Mouse (Mus musculus): Measurements from ENCODE around the gene Sult2b1. TPM values are rescaled to one million over a fixed set of nuclear protein-coding genes. Genes with fewer than 3 reads are reported as not detected.

Gene Sult2b1
- polyA plus RNA-seq, 1 experiment from 2014 or later, result 0.72 TPM

DNA sequence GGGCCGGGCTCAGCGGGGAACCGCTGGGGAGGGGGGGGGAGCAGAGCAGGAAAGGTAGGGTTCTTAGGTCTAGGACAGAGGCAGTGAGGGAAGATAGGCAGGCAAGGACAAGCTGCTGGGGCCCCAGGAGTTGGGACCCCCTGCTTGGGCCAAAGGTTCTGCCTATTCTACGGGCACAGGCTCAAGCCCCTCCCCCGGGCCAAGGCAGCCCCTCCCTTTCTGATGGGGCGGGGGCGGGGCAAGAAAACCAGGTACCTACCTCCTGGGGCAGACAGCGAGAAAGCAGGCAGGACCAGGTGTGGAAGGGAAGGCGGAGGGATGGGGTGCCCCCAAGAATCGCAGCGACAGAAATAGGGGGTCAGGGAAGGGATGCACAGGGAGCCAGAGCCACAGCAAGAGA is 24.0 kb upstream of the Sult2b1 start:
- 54% methylated on average over 11 of the region's 11 CpGs for WGBS
- no peak overlapping the region for H3K4me2 ChIP-seq (ENCODE audit: low read depth, low read length)
- H3K4me3 ChIP-seq (ENCODE audit: low read length), result no peak overlapping the region
- H3K4me1 ChIP-seq (ENCODE audit: control insufficient read depth, insufficient read depth, low read length), result peaks cover 12% of the 10 kb centered on the region
- H3K27me3 ChIP-seq (ENCODE audit: control insufficient read depth, insufficient read depth, low read length), result no peaks in the 10 kb centered on the region
- peaks cover 55% of the 10 kb centered on the region for H3K36me3 ChIP-seq (ENCODE audit: control insufficient read depth, insufficient read depth)
- no peaks in the 10 kb centered on the region for H3K9me3 ChIP-seq (replicated peaks; ENCODE audit: control insufficient read depth, low read length)
- H3K27ac ChIP-seq (ENCODE audit: low read length), result no peak overlapping the region
- H3K9ac ChIP-seq (ENCODE audit: low read length), result no peak overlapping the region
- no peak for ATAC-seq (replicated peaks; ENCODE audit: extremely low read depth, insufficient read depth, low FRiP score)

DNA sequence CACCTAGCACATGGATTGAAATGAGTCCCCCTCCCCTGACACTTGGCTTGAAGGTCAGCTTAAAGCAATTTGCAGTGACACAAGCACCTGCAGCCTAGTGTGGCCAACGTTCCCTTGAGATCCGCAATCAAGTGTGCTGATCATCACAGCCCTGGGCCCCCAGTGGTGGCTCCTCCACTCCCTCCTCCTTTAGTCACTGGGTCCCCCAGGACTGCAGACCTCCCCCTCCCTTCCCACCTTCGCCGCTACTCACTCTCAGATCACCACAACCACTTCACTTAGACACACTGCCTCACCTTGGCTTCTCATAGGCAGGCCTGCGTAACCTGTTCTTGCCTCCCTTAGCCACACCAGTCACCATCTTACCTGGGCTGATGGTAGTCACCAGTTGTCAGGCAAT is 21.5 kb upstream of the Sult2b1 start:
- ATAC-seq (replicated peaks; ENCODE audit: extremely low read depth, insufficient read depth, low FRiP score), result no peak
- Histone ChIP-seq H3K9me3 (replicated peaks; ENCODE audit: control insufficient read depth, low read length) (no peaks in the 10 kb centered on the region), H3K27ac (ENCODE audit: low read length) (no peak overlapping the region), H3K4me2 (ENCODE audit: low read depth, low read length) (no peak overlapping the region), H3K4me1 (ENCODE audit: control insufficient read depth, insufficient read depth, low read length) (peaks cover 6% of the 10 kb centered on the region), H3K27me3 (ENCODE audit: control insufficient read depth, insufficient read depth, low read length) (no peaks in the 10 kb centered on the region), H3K9ac (ENCODE audit: low read length) (no peak overlapping the region), H3K4me3 (ENCODE audit: low read length) (no peak overlapping the region), H3K36me3 (ENCODE audit: control insufficient read depth, insufficient read depth) (peaks cover 42% of the 10 kb centered on the region)
- 47% methylated on average over 5 of the region's 5 CpGs for WGBS

DNA sequence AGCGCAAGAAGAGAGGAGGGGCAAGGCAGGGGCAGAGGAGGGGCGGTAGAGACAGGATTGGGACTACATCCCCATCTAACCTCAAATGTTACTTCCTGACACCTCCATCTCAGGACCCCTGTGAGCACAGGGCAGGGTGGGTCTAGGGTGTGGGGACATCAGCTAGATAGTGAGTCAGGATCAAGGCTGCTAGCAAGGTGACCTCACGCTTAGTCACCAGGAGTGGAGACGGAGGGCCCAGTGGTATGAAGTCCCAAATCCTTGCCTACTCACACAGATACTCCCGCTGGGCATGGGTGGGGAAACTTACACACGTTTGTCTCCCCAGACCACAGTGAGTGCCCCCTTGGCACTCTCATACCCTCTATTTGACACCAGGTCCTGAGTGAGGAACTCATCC is 18.1 kb upstream of the Sult2b1 start:
- Histone ChIP-seq H3K36me3 (ENCODE audit: control insufficient read depth, insufficient read depth) (peaks cover 9% of the 10 kb centered on the region), H3K4me2 (ENCODE audit: low read depth, low read length) (no peak overlapping the region), H3K27ac (ENCODE audit: low read length) (no peak overlapping the region), H3K9me3 (replicated peaks; ENCODE audit: control insufficient read depth, low read length) (no peaks in the 10 kb centered on the region), H3K9ac (ENCODE audit: low read length) (no peak overlapping the region), H3K27me3 (ENCODE audit: control insufficient read depth, insufficient read depth, low read length) (peaks cover 25% of the 10 kb centered on the region), H3K4me3 (ENCODE audit: low read length) (no peak overlapping the region), H3K4me1 (ENCODE audit: control insufficient read depth, insufficient read depth, low read length) (peaks cover 12% of the 10 kb centered on the region)
- ATAC-seq (replicated peaks; ENCODE audit: extremely low read depth, insufficient read depth, low FRiP score), result no peak
- WGBS, result 81% methylated on average over 6 of the region's 6 CpGs

DNA sequence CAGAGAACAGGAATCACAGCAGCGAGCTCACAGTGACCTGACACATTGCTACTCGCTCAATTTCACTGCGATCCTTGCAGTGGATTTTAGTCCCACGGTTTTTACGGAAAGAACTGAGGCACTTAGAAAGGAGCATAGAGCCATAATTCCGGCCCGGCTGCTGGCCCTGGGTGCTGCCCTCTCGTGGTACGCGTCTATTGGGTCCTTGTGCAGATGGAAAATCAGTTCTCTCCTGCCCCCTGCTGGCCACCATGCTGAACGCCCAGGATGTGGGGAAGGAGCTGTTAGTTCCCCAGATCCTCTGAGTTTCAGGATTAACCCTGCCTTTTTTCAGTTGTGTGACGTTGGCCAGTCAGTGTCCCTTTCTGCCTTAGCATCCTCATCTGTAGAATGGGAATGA is 16.9 kb upstream of the Sult2b1 start:
- no peaks in the 10 kb centered on the region for H3K36me3 ChIP-seq (ENCODE audit: control insufficient read depth, insufficient read depth)
- H3K9me3 ChIP-seq (replicated peaks; ENCODE audit: control insufficient read depth, low read length), result no peaks in the 10 kb centered on the region
- peaks cover 31% of the 10 kb centered on the region for H3K27me3 ChIP-seq (ENCODE audit: control insufficient read depth, insufficient read depth, low read length)
- H3K9ac ChIP-seq (ENCODE audit: low read length), result peak overlapping the region; percentile 41; the same call in 1 of the 2 replicates
- H3K4me2 ChIP-seq (ENCODE audit: low read depth, low read length), result peak overlapping the region; percentile 58
- ATAC-seq (replicated peaks; ENCODE audit: extremely low read depth, insufficient read depth, low FRiP score), result peak; percentile 53
- no peak overlapping the region for H3K27ac ChIP-seq (ENCODE audit: low read length)
- H3K4me3 ChIP-seq (ENCODE audit: low read length), result peak overlapping the region; percentile 35
- peaks cover 12% of the 10 kb centered on the region for H3K4me1 ChIP-seq (ENCODE audit: control insufficient read depth, insufficient read depth, low read length)
- 2% methylated on average over 12 of the region's 12 CpGs for WGBS

DNA sequence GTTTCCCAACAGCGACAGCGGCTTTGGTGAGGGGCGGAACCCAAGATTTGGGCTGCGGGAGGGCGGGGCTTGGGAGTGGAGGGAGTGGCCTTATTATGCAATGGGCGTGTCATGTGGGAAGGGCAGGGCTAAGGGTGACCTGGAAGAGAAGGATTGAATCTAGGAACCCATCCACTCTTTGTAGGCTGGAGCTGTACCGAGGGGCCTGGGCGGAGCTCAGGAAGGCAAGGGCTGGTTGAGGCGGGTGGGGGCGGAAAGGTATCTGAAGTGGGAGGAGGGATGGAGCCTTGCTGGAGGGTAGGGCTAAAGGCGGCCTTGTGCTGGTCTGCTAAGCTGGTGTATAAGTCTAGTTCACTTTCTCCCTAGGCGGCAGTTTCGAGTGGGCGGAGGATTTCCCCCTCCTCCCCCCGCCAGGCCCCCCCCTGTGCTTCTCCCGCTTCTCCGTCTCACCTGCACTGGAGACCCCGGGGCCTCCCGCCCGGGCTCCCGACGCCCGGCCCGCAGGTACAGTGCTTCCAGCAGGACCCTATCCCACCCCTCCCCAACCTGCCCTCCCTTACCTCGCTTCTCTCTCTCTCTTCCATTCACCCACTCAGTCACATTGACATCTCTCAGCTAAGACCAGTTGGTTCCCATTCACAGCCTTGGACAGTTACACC is 16.2 kb upstream of the Sult2b1 start:
- H3K4me2 ChIP-seq (ENCODE audit: low read depth, low read length), result peak overlapping the region; percentile 58
- no peak overlapping the region; the same call in 1 of the 2 replicates for H3K9ac ChIP-seq (ENCODE audit: low read length)
- H3K4me1 ChIP-seq (ENCODE audit: control insufficient read depth, insufficient read depth, low read length), result peaks cover 12% of the 10 kb centered on the region
- WGBS, result 9% methylated on average over 19 of the region's 25 CpGs
- H3K36me3 ChIP-seq (ENCODE audit: control insufficient read depth, insufficient read depth), result no peaks in the 10 kb centered on the region
- ATAC-seq (replicated peaks; ENCODE audit: extremely low read depth, insufficient read depth, low FRiP score), result peak; percentile 42; the same call in 1 of the 2 replicates
- H3K4me3 ChIP-seq (ENCODE audit: low read length), result peak overlapping the region; percentile 35
- H3K27me3 ChIP-seq (ENCODE audit: control insufficient read depth, insufficient read depth, low read length), result peaks cover 36% of the 10 kb centered on the region
- H3K9me3 ChIP-seq (replicated peaks; ENCODE audit: control insufficient read depth, low read length), result no peaks in the 10 kb centered on the region
- no peak overlapping the region for H3K27ac ChIP-seq (ENCODE audit: low read length)

DNA sequence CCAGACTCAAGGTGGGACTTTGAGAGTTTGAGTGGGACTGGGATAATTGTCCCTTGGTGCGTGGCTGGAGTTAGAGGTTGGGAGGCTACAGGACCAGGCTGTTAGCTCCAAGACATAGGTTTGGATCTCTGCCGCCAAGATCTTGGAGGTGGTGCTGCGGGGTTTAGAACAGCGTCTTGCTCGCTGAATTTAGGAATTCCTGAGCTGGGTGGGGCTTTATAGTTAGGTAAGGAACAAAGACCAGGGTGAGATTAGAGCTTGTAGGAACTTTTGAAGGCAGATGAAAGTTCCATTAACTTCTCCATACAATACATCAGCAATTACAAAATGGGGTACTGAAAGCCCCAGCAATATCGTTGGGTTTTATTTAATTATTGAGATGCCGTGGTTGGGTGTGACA is 15.5 kb upstream of the Sult2b1 start:
- 34% methylated on average over 7 of the region's 7 CpGs for WGBS
- H3K27me3 ChIP-seq (ENCODE audit: control insufficient read depth, insufficient read depth, low read length), result peaks cover 41% of the 10 kb centered on the region
- H3K4me2 ChIP-seq (ENCODE audit: low read depth, low read length), result peak overlapping the region; percentile 58
- no peak overlapping the region for H3K27ac ChIP-seq (ENCODE audit: low read length)
- H3K36me3 ChIP-seq (ENCODE audit: control insufficient read depth, insufficient read depth), result no peaks in the 10 kb centered on the region
- no peak overlapping the region for H3K9ac ChIP-seq (ENCODE audit: low read length)
- peaks cover 12% of the 10 kb centered on the region for H3K4me1 ChIP-seq (ENCODE audit: control insufficient read depth, insufficient read depth, low read length)
- no peak for ATAC-seq (replicated peaks; ENCODE audit: extremely low read depth, insufficient read depth, low FRiP score)
- no peak overlapping the region for H3K4me3 ChIP-seq (ENCODE audit: low read length)
- H3K9me3 ChIP-seq (replicated peaks; ENCODE audit: control insufficient read depth, low read length), result no peaks in the 10 kb centered on the region

DNA sequence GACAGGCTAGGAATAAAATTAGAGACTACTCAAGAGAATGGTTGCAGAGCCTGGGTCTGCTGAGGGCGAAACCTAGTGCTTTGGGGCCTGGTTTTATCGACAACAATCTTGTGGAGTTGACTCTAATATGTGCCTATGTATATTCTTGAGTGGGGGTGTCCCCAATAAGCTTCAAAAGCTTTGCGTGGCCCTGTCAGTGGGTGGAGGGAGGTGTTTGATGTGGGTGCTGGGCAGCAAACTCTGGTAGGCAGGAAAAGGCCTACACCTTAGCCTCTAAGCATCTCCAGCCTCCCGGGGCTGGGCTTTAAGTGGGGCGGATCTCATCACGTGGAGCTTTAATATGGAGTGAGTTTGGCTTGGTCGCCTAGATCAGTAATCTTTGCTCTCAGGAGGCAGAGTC is 14.5 kb upstream of the Sult2b1 start:
- H3K9me3 ChIP-seq (replicated peaks; ENCODE audit: control insufficient read depth, low read length), result no peaks in the 10 kb centered on the region
- no peak overlapping the region for H3K4me3 ChIP-seq (ENCODE audit: low read length)
- no peak overlapping the region for H3K4me2 ChIP-seq (ENCODE audit: low read depth, low read length)
- ATAC-seq (replicated peaks; ENCODE audit: extremely low read depth, insufficient read depth, low FRiP score), result no peak
- H3K36me3 ChIP-seq (ENCODE audit: control insufficient read depth, insufficient read depth), result no peaks in the 10 kb centered on the region
- peaks cover 49% of the 10 kb centered on the region for H3K27me3 ChIP-seq (ENCODE audit: control insufficient read depth, insufficient read depth, low read length)
- 53% methylated on average over 7 of the region's 7 CpGs for WGBS
- no peak overlapping the region for H3K27ac ChIP-seq (ENCODE audit: low read length)
- no peak overlapping the region for H3K9ac ChIP-seq (ENCODE audit: low read length)
- peaks cover 12% of the 10 kb centered on the region for H3K4me1 ChIP-seq (ENCODE audit: control insufficient read depth, insufficient read depth, low read length)

DNA sequence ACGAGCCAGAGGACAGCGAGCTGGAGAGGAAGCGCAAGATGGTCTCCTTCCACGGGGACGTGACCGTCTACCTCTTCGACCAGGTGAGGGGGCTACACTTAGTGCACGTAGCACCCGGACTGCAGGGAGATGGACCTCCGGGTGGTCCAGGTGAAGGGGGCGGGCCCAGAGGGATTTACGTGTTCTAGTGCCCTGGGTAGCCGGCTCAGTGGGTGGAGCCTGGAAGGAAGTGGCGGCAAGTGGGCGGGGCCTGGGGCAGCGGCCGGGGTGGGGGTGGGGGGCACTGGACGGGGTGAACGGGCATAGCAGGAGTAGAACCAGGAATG is 14.0 kb upstream of the Sult2b1 start:
- peak overlapping the region; percentile 69 for H3K4me2 ChIP-seq (ENCODE audit: low read depth, low read length)
- no peak overlapping the region for H3K27ac ChIP-seq (ENCODE audit: low read length)
- peaks cover 12% of the 10 kb centered on the region for H3K4me1 ChIP-seq (ENCODE audit: control insufficient read depth, insufficient read depth, low read length)
- no peak for ATAC-seq (replicated peaks; ENCODE audit: extremely low read depth, insufficient read depth, low FRiP score)
- H3K4me3 ChIP-seq (ENCODE audit: low read length), result peak overlapping the region; percentile 50
- H3K27me3 ChIP-seq (ENCODE audit: control insufficient read depth, insufficient read depth, low read length), result peaks cover 53% of the 10 kb centered on the region
- peak overlapping the region; percentile 47 for H3K9ac ChIP-seq (ENCODE audit: low read length)
- H3K9me3 ChIP-seq (replicated peaks; ENCODE audit: control insufficient read depth, low read length), result no peaks in the 10 kb centered on the region
- no peaks in the 10 kb centered on the region for H3K36me3 ChIP-seq (ENCODE audit: control insufficient read depth, insufficient read depth)
- under 1% methylated on average over 19 of the region's 19 CpGs for whole genome bisulfite sequencing

DNA sequence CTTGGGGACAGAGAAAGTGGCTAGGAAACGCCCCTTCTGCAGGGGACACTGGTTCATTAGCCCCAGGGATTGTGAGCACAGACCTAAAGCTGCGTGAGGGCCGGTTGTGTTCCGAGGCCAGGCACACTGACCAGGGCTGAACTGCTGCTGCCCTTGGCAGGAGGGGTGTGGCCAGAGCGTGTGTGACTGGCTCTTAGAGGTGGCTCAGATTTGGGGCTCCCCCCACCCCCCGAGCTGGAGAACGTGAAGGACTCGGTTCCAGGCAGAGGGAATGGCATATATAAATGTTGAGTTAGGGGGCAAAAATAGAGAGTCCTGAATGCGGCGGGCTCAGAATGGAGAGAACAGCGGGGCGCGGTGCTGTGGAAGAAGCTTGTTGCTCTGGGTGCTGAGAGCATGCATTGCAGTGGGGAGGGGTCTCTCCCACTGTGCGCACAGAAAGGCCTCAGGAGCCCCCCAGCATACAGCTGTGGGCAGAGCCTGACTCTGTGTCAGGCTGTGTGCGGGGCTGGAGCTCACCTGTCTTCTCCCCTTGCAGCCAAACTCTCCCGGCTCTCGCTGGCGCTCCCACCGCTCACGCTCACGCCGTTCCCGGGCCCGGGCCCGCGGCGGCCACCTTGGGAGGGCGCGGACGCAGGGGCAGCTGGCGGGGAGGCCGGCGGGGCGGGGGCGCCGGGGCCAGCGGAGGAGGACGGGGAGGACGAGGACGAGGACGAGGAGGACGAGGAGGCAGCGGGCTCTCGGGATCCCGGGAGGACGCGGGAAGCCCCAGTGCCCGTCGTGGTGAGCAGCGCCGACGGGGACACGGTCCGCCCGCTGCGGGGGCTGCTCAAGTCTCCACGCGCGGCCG is 13.4 kb upstream of the Sult2b1 start:
- Histone ChIP-seq H3K27me3 (ENCODE audit: control insufficient read depth, insufficient read depth, low read length) (peaks cover 59% of the 10 kb centered on the region), H3K4me2 (ENCODE audit: low read depth, low read length) (peak overlapping the region; percentile 69), H3K4me1 (ENCODE audit: control insufficient read depth, insufficient read depth, low read length) (peaks cover 12% of the 10 kb centered on the region), H3K27ac (ENCODE audit: low read length) (no peak overlapping the region), H3K9me3 (replicated peaks; ENCODE audit: control insufficient read depth, low read length) (no peaks in the 10 kb centered on the region), H3K4me3 (ENCODE audit: low read length) (peak overlapping the region; percentile 50), H3K36me3 (ENCODE audit: control insufficient read depth, insufficient read depth) (no peaks in the 10 kb centered on the region), H3K9ac (ENCODE audit: low read length) (peak overlapping the region; percentile 47)
- ATAC-seq (replicated peaks; ENCODE audit: extremely low read depth, insufficient read depth, low FRiP score), result no peak
- 2% methylated on average over 59 of the region's 60 CpGs for WGBS

Measured in heart, embryonic 16.5 days (tissue).